Mouse (Mus musculus) lung, postnatal 0 days (tissue): ENCODE data around the gene Dnajc30. TPM values are rescaled to one million over a fixed set of nuclear protein-coding genes. Genes with fewer than 3 reads are reported as not detected.
A peak's percentile ranks its signal among the peaks of the same experiment; 100 is the strongest.

Source experiments
- ATAC-seq: fragments of 200-750 bp; cut with Nextera tagmentation; 2 replicates; pipeline ENCODE4 v1.8.0; 2017; ENCODE audit warnings: moderate library complexity
- DNase-seq: peaks from one replicate; pipeline ENCODE4 v3.0.0-alpha.2; 2016; ENCODE audit warnings: low spot score
- H3K27ac ChIP-seq: fragments of 300-500 bp; sonication (generic); 2 replicates; pipeline ENCODE4 v1.5.1; 2014; ENCODE audit warnings: antibody characterized with exemption, mild to moderate bottlenecking, low read length, mixed read lengths
- H3K27me3 ChIP-seq: fragments of 300-500 bp; sonication (generic); replicated peaks from 2 replicates; pipeline ENCODE4 v1.6.1; 2014; ENCODE audit warnings: low read length, mixed read lengths; ENCODE audit not compliant: insufficient read depth
- H3K36me3 ChIP-seq: fragments of 300-500 bp; sonication (generic); 2 replicates; pipeline ENCODE4 v1.6.1; 2014; ENCODE audit warnings: low read length, mixed read lengths; ENCODE audit not compliant: insufficient read depth
- H3K4me1 ChIP-seq: fragments of 300-500 bp; sonication (generic); 2 replicates; pipeline ENCODE4 v1.6.1; 2014; ENCODE audit warnings: antibody characterized with exemption, low read depth, low read length, mixed read lengths; ENCODE audit not compliant: insufficient read depth
- H3K4me2 ChIP-seq: fragments of 300-500 bp; sonication (generic); replicated peaks from 2 replicates; pipeline ENCODE4 v1.6.1; 2014; ENCODE audit warnings: low read depth, mild to moderate bottlenecking, low read length, moderate library complexity, mixed read lengths
- H3K4me3 ChIP-seq: fragments of 300-500 bp; sonication (generic); 2 replicates; pipeline ENCODE4 v1.5.1; 2014; ENCODE audit warnings: low read depth, low read length
- H3K9ac ChIP-seq: fragments of 300-500 bp; sonication (generic); replicated peaks from 2 replicates; pipeline ENCODE4 v1.6.1; 2014; ENCODE audit warnings: low read depth, mild to moderate bottlenecking
- H3K9me3 ChIP-seq: fragments of 300-500 bp; sonication (generic); 2 replicates; pipeline ENCODE4 v1.6.1; 2016; ENCODE audit warnings: low read length, mixed read lengths
- CTCF ChIP-seq: IDR thresholded peaks from 2 replicates; pipeline ENCODE4 v1.5.1; 2016; ENCODE audit warnings: antibody characterized with exemption, mild to moderate bottlenecking
- EP300 ChIP-seq: IDR thresholded peaks from 2 replicates; pipeline ENCODE4 v1.6.1; 2016; ENCODE audit warnings: antibody characterized with exemption, mild to moderate bottlenecking, control low read depth
- WGBS: fragments of 180-500 bp; shearing (Covaris S2); extraction: QIAGEN DNeasy Blood & Tissue Kit; methylation state at CpG from one replicate; pipeline ENCODE4 v1.1.7; 2014; 5-methylcytosine and 5-hydroxymethylcytosine counted together
- polyA plus RNA-seq: library from polyadenylated mRNA; unstranded; fragments of >200 nt; fragmentation: Nextera tagmentation; extraction: Ambion mirVana; gene quantifications from 2 replicates; pipeline ENCODE4 v1.2.1, GENCODE M21; 2015

Dnajc30 gene
- 28.0 and 28.8 TPM in 2 replicates for polyA plus RNA-seq

GRCm38 (mm10) chr5:135063629-135064381 lies at the start of gene Dnajc30:
Gene Dnajc30, plus strand, starts transcription at chr5:135064202.
- DNase-seq (peak; percentile 99), ATAC-seq (peak; percentile 99)
- peak within 1 kb of the TSS; percentile 98 for H3K4me2 ChIP-seq
- H3K27ac ChIP-seq, result peak within 1 kb of the TSS; percentile 68
- peak within 1 kb of the TSS; percentile 87 for H3K9ac ChIP-seq
- peaks cover 13% of the 10 kb centered on the region for H3K36me3 ChIP-seq
- H3K4me3 ChIP-seq, result peak within 1 kb of the TSS; percentile 93
- 0 out of 2 replicates have a peak, but pooled peaks have one; percentile 45 for TF ChIP-seq EP300
- TF ChIP-seq CTCF, result no peak
- no peaks in the 10 kb centered on the region for H3K4me1 ChIP-seq
- no peaks in the 10 kb centered on the region for H3K9me3 ChIP-seq
- H3K27me3 ChIP-seq, result no peaks in the 10 kb centered on the region
- 1% methylated on average over 50 of the region's 52 CpGs for WGBS

- Histone ChIP-seq H3K4me3 (no peak overlapping the region), H3K9ac (no peak overlapping the region), H3K4me1 (no peaks in the 10 kb centered on the region), H3K36me3 (no peaks in the 10 kb centered on the region), H3K27me3 (no peaks in the 10 kb centered on the region), H3K27ac (no peak overlapping the region), H3K9me3 (no peaks in the 10 kb centered on the region), H3K4me2 (no peak overlapping the region)
- TF ChIP-seq CTCF, result peak; percentile 99
- TF ChIP-seq EP300, result no peak
- peak; percentile 40 for ATAC-seq
- peak; percentile 79 for DNase-seq
- WGBS, result 14% methylated on average over 7 of the region's 7 CpGs
Observed at GRCm38 (mm10) chr5:135015497-135015896, 48.5 kb upstream of the Dnajc30 start.

GRCm38 (mm10) chr5:135016224-135016759 lies 47.7 kb upstream of the Dnajc30 start:
- WGBS, result 39% methylated on average over 4 of the region's 4 CpGs
- Histone ChIP-seq H3K27ac (no peak overlapping the region), H3K27me3 (no peaks in the 10 kb centered on the region), H3K4me2 (no peak overlapping the region), H3K4me1 (no peaks in the 10 kb centered on the region), H3K9me3 (no peaks in the 10 kb centered on the region), H3K9ac (no peak overlapping the region), H3K4me3 (no peak overlapping the region), H3K36me3 (no peaks in the 10 kb centered on the region)
- TF ChIP-seq EP300, result no peak
- TF ChIP-seq CTCF, result peak; percentile 34
- no peak for ATAC-seq
- DNase-seq, result no peak

- Histone ChIP-seq H3K27ac (peak overlapping the region; percentile 43; the same call in 1 of the 2 replicates), H3K27me3 (no peaks in the 10 kb centered on the region), H3K4me1 (peaks cover 10% of the 10 kb centered on the region; the same call in 1 of the 2 replicates), H3K9ac (no peak overlapping the region), H3K9me3 (no peaks in the 10 kb centered on the region), H3K4me2 (no peak overlapping the region), H3K4me3 (no peak overlapping the region), H3K36me3 (no peaks in the 10 kb centered on the region)
- TF ChIP-seq CTCF, result no peak
- TF ChIP-seq EP300, result peak; percentile 86
- 17% methylated on average over 6 of the region's 6 CpGs for WGBS
- ATAC-seq (peak; percentile 77), DNase-seq (peak; percentile 94)
Observed at GRCm38 (mm10) chr5:135021814-135022213, 42.2 kb upstream of the Dnajc30 start.

- Histone ChIP-seq H3K4me3 (peak within 1 kb of the TSS; percentile 60), H3K4me1 (peaks cover 13% of the 10 kb centered on the region; the same call in 1 of the 2 replicates), H3K36me3 (no peaks in the 10 kb centered on the region), H3K27ac (peak within 1 kb of the TSS; percentile 54), H3K27me3 (no peaks in the 10 kb centered on the region), H3K9ac (peak within 1 kb of the TSS; percentile 44), H3K4me2 (peak within 1 kb of the TSS; percentile 78), H3K9me3 (no peaks in the 10 kb centered on the region)
- ATAC-seq (peak; percentile 86), DNase-seq (peak; percentile 95)
- WGBS, result under 1% methylated on average over 57 of the region's 61 CpGs
- TF ChIP-seq EP300 (no peak), CTCF (peak; percentile 15; the same call in 1 of the 2 replicates)
Observed at GRCm38 (mm10) chr5:135023344-135024173, 40.4 kb upstream of the Dnajc30 start, which contains the start of gene Stx1a. Gene Stx1a, plus strand, starts transcription at chr5:135023482.
